Mouse (Mus musculus): ENCODE measurements around the gene Rad18. TPM values are rescaled to one million over a fixed set of nuclear protein-coding genes. Genes with fewer than 3 reads are reported as not detected.
"Not testable (repeated sequence)": the region's sequence is repeated elsewhere in the genome, so short reads cannot be mapped to it uniquely, and the experiment has no call there.

Gene Rad18
- total RNA-seq, 2 experiments from 2014 or later: 7.2 TPM

DNA sequence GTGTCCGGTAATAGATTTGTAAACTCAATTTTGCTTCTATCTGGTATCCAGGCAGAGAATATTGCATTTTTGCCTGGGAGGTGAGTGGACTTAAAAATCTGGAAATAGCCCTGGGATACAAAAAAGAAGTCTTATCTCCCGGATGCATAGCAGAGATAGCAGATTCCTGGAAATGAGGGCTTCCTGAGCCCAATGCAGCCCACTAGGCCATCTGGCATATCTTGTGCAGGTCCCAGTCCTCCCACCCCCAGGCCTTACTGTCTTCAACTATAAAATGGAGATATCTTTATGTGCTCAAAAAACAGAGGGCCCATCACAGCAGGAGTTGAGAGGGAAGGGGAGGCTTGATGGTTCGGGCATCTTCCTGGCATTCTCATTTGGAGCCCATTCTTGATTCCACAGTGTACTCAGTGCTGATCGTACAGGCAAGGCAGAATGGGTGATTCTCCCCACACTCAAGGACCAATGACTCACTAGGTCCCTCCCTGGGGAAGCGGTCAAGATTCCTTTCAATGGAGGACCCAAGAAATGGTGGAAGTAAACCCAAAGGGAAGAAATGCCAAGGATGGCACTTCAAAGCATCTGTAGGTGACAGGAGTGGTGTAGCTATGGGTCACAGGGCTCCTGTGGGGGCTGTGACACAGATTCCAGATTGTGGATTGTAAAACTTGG is 24.1 kb upstream of the Rad18 start:
- no peak for TF ChIP-seq CTCF (IDR thresholded peaks at IDR 0.05)
- H3K27ac ChIP-seq: peak overlapping the region; percentile 53; the same call in 1 of the 2 replicates
- DNase-seq (ENCODE audit: extremely low spot score in 1 of 2, low spot score in 2 of 2): no peak
- H3K4me3 ChIP-seq: no peak overlapping the region
- intact Hi-C loops (cut with DNase I): no loop called here

DNA sequence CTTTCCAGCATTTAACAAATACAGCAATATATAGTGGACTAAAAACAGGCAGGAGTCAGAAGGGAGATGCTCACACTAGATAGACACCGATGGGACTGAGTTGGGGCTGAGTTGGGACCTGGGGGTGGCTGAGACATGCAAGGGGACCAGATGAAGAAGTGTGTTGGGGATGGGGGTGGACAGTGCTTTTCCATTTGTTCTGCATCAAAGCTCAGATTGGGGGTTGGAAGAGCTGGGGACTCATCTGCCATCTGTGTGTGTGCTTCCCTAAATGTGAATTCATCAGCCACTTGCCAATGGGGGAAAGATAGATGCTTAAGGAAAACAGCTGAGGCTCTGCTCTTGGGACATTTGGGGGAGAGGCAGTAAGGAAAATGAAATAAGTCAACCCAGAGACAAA is 23.5 kb upstream of the Rad18 start:
- no peak overlapping the region for H3K4me3 ChIP-seq
- intact Hi-C loops (cut with DNase I): loop anchor here (5.0 kb wide), 1 partner anchor 57 kb away; no protein-coding TSS in a partner anchor
- TF ChIP-seq CTCF (IDR thresholded peaks at IDR 0.05): no peak
- DNase-seq (ENCODE audit: extremely low spot score in 1 of 2, low spot score in 2 of 2): no peak
- H3K27ac ChIP-seq: peak overlapping the region; percentile 53; the same call in 1 of the 2 replicates

GRCm38 (mm10) chr6:112717168-112717567 is 20.7 kb upstream of the Rad18 start:
- Histone ChIP-seq H3K27ac (no peak overlapping the region), H3K4me3 (no peak overlapping the region)
- intact Hi-C loops (cut with DNase I): loop anchor here (1.0 to 5.0 kb wide), 2 partner anchors 60 to 284 kb away; no protein-coding TSS in a partner anchor
- TF ChIP-seq CTCF (IDR thresholded peaks at IDR 0.05): peak; percentile 76
- no peak for DNase-seq (ENCODE audit: extremely low spot score in 1 of 2, low spot score in 2 of 2)

DNA sequence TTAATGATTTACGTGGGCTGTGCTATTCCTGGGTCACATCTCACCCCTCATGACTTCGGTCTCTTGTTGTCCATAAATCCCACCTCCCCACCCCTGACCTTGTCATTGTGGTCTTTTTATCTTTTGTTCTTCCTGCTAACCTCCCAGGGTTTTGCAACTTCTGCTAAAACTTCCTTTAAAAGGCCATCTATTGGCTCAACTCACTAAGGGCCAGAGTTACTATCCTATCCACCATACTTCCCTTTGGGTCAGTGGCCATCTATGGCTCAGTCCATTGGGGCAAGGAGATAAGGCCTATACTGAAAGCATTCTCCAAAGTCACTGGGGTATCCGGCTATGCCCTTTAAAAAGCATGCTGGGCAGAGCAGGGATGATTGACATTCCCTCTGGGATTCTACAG is 17.5 kb upstream of the Rad18 start:
- no peak for TF ChIP-seq CTCF (IDR thresholded peaks at IDR 0.05)
- no peak for DNase-seq (ENCODE audit: extremely low spot score in 1 of 2, low spot score in 2 of 2)
- Histone ChIP-seq H3K27ac (no peak overlapping the region), H3K4me3 (no peak overlapping the region)
- intact Hi-C loops (cut with DNase I): no loop called here

GRCm38 (mm10) chr6:112702296-112702695 is 5.8 kb upstream of the Rad18 start:
- intact Hi-C loops (cut with DNase I): loop anchor here (5.0 kb wide), 1 partner anchor 600 kb away; no protein-coding TSS in a partner anchor
- H3K4me3 ChIP-seq; H3K27ac ChIP-seq; DNase-seq (ENCODE audit: extremely low spot score in 1 of 2, low spot score in 2 of 2): not testable (repeated sequence)

DNA sequence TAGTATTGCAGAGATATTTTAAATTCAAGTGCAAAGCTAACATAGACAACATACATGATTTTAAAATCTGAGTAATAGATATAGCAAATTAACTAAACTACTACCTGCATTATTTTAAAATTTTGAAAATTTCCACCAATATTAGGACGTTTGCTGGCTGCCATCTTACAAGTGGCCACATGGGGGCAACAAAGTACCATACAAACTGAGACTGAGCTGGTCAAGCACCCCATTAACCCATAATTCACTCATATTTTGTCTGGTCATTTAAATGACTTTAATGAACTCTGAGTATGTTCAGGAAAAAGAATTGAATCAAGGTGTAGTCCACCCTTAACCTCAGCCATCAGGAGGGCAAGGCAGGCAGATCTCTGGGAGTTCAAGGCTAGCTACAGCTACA is 3.9 kb upstream of the Rad18 start:
- peak; percentile 45 to 63 for DNase-seq (ENCODE audit: extremely low spot score in 1 of 2, low spot score in 2 of 2)
- intact Hi-C loops (cut with DNase I): loop anchor here (1.0 to 5.0 kb wide), 2 partner anchors 301 to 602 kb away; no protein-coding TSS in a partner anchor
- H3K4me3 ChIP-seq: no peak overlapping the region
- H3K27ac ChIP-seq: no peak overlapping the region
- TF ChIP-seq CTCF (IDR thresholded peaks at IDR 0.05): no peak; the same call in none of the 2 replicates

DNA sequence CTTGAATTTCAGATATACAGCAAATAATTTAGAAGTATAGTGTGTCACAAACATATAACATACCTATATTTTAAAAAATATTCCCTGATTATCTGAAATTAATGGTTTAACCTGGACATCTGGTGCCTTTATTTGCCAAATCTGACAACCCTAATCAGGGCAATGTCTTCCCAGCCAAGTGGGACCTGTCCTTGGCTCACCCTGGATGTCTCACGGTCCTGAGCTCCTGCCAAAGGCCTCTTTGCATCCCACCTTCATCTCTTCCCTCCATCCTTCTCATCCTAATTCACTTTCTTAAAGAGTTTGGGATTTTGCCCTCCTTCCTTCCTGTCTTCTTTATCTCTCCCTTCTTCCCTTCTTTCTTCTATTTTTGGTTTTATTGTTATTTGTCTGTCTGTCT is 2.6 kb upstream of the Rad18 start:
- no peak overlapping the region for H3K27ac ChIP-seq
- no peak overlapping the region for H3K4me3 ChIP-seq
- intact Hi-C loops (cut with DNase I): no loop called here
- TF ChIP-seq CTCF (IDR thresholded peaks at IDR 0.05): no peak
- no peak for DNase-seq (ENCODE audit: extremely low spot score in 1 of 2, low spot score in 2 of 2)

- TF ChIP-seq CTCF (IDR thresholded peaks at IDR 0.05): no peak
- H3K4me3 ChIP-seq: no peak overlapping the region
- intact Hi-C loops (cut with DNase I): no loop called here
- DNase-seq (ENCODE audit: extremely low spot score in 1 of 2, low spot score in 2 of 2): no peak
- no peak overlapping the region for H3K27ac ChIP-seq
Measured at GRCm38 (mm10) chr6:112694492-112694891, 2.0 kb downstream of the Rad18 start.

GRCm38 (mm10) chr6:112691523-112691922 is 5.0 kb downstream of the Rad18 start:
- Histone ChIP-seq H3K27ac (no peak overlapping the region), H3K4me3 (no peak overlapping the region)
- intact Hi-C loops (cut with DNase I): no loop called here
- DNase-seq (ENCODE audit: extremely low spot score in 1 of 2, low spot score in 2 of 2): no peak
- TF ChIP-seq CTCF (IDR thresholded peaks at IDR 0.05): no peak

GRCm38 (mm10) chr6:112688033-112688432 is 8.5 kb downstream of the Rad18 start:
- DNase-seq (ENCODE audit: extremely low spot score in 1 of 2, low spot score in 2 of 2): no peak
- TF ChIP-seq CTCF (IDR thresholded peaks at IDR 0.05): no peak
- Histone ChIP-seq H3K27ac (no peak overlapping the region), H3K4me3 (no peak overlapping the region)
- intact Hi-C loops (cut with DNase I): loop anchor here (5.0 kb wide), 1 partner anchor 196 kb away; no protein-coding TSS in a partner anchor

DNA sequence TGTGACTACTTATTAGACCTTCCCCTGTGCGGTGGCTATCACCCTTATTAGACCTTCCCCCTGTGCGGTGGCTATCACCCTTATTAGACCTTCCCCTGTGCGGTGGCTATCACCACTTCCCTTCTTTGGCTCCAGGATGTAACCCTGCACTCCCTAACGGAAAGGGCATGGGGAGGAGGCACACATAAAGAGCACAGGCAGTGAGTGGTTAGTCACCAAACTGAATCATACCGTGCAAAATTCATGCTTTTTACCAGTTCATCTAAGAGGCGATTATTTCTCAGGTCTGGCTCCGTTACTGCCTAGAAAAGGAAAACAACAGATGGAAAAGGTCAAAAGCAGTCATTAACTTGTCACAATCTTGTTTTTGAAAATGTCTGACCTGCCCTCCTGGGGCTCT is 10.0 kb downstream of the Rad18 start:
- no peak for DNase-seq (ENCODE audit: extremely low spot score in 1 of 2, low spot score in 2 of 2)
- intact Hi-C loops (cut with DNase I): loop anchor here (5.0 kb wide), 1 partner anchor 194 kb away; no protein-coding TSS in a partner anchor
- TF ChIP-seq CTCF (IDR thresholded peaks at IDR 0.05): no peak
- no peak overlapping the region for H3K4me3 ChIP-seq
- H3K27ac ChIP-seq: no peak overlapping the region

- no peak for TF ChIP-seq CTCF (IDR thresholded peaks at IDR 0.05)
- DNase-seq (ENCODE audit: extremely low spot score in 1 of 2, low spot score in 2 of 2): no peak
- intact Hi-C loops (cut with DNase I): no loop called here
- H3K27ac ChIP-seq: no peak overlapping the region
- no peak overlapping the region for H3K4me3 ChIP-seq
Measured at GRCm38 (mm10) chr6:112684065-112684464, 12.4 kb downstream of the Rad18 start.

DNA sequence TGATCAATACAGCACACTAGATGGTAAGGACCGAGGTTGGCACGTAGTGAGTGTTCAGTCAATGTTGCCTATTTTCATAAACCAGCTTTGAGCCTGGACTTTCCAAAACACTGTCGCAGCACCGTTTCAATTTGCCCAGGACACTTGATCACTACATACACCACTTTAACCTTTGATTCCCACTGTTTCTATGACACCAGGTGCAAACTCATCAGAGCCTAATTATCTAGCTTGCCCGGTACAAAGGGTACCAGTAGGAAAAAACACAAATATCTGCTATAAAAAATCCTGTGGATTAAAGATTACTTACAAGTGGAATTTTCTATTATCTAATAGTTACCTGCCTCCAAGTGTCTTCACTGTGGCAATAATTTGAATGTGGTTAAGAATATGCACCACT is 64.4 kb downstream of the Rad18 start:
- no peak overlapping the region for H3K4me3 ChIP-seq
- intact Hi-C loops (cut with DNase I): no loop called here
- no peak for DNase-seq (ENCODE audit: extremely low spot score in 1 of 2, low spot score in 2 of 2)
- no peak for TF ChIP-seq CTCF (IDR thresholded peaks at IDR 0.05)
- no peak overlapping the region for H3K27ac ChIP-seq
